Mouse (Mus musculus): ENCODE results near the gene Dok1.

The Dok1 gene

GRCm38 (mm10) chr6:83049367-83049766 lies 16.1 kb upstream of the Dok1 start:
- DNase-seq (ENCODE audit: low spot score), result no peak

GRCm38 (mm10) chr6:83044742-83045141 lies 11.5 kb upstream of the Dok1 start:
- DNase-seq (ENCODE audit: low spot score), result no peak

- DNase-seq (ENCODE audit: low spot score), result no peak
Measured at GRCm38 (mm10) chr6:83043993-83044392, 10.7 kb upstream of the Dok1 start.

- no peak for DNase-seq (ENCODE audit: low spot score)
Measured at GRCm38 (mm10) chr6:83043561-83043960, 10.3 kb upstream of the Dok1 start.

GRCm38 (mm10) chr6:83040601-83041000 lies 7.3 kb upstream of the Dok1 start:
- DNase-seq (ENCODE audit: low spot score), result no peak

GRCm38 (mm10) chr6:83038496-83039012 lies 5.3 kb upstream of the Dok1 start:
- peak; percentile 93 for DNase-seq (ENCODE audit: low spot score)

GRCm38 (mm10) chr6:83037188-83037587 lies 3.9 kb upstream of the Dok1 start:
- DNase-seq (ENCODE audit: low spot score), result no peak

- no peak for DNase-seq (ENCODE audit: low spot score)
Measured at GRCm38 (mm10) chr6:83034463-83035055, 1.3 kb upstream of the Dok1 start.

- peak; percentile 80 for DNase-seq (ENCODE audit: low spot score)
Measured at GRCm38 (mm10) chr6:83032769-83033191, 491 bp downstream of the Dok1 start.

- no peak for DNase-seq (ENCODE audit: low spot score)
Measured at GRCm38 (mm10) chr6:83031921-83032590, 1.2 kb downstream of the Dok1 start.

- no peak for DNase-seq (ENCODE audit: low spot score)
Measured at GRCm38 (mm10) chr6:83031111-83031510, 2.2 kb downstream of the Dok1 start.

GRCm38 (mm10) chr6:83029777-83030176 lies 3.5 kb downstream of the Dok1 start:
- no peak for DNase-seq (ENCODE audit: low spot score)

GRCm38 (mm10) chr6:83027706-83028105 lies 5.6 kb downstream of the Dok1 start:
- DNase-seq (ENCODE audit: low spot score), result no peak

- no peak for DNase-seq (ENCODE audit: low spot score)
Measured at GRCm38 (mm10) chr6:83027293-83027692, 6.0 kb downstream of the Dok1 start.

- DNase-seq (ENCODE audit: low spot score), result no peak
Measured at GRCm38 (mm10) chr6:83025221-83025620, 8.1 kb downstream of the Dok1 start.

GRCm38 (mm10) chr6:83024421-83024820 lies 8.8 kb downstream of the Dok1 start:
- DNase-seq (ENCODE audit: low spot score), result no peak

GRCm38 (mm10) chr6:83023786-83024185 lies 9.5 kb downstream of the Dok1 start:
- DNase-seq (ENCODE audit: low spot score), result no peak

GRCm38 (mm10) chr6:83023008-83023407 lies 10.3 kb downstream of the Dok1 start:
- DNase-seq (ENCODE audit: low spot score), result no peak

GRCm38 (mm10) chr6:83020836-83021593 lies 12.3 kb downstream of the Dok1 start:
- DNase-seq (ENCODE audit: low spot score), result no peak

- no peak for DNase-seq (ENCODE audit: low spot score)
Measured at GRCm38 (mm10) chr6:83020121-83020520, 13.2 kb downstream of the Dok1 start.

GRCm38 (mm10) chr6:83019044-83019443 lies 14.2 kb downstream of the Dok1 start:
- no peak for DNase-seq (ENCODE audit: low spot score)

GRCm38 (mm10) chr6:83017190-83017589 lies 16.1 kb downstream of the Dok1 start:
- DNase-seq (ENCODE audit: low spot score), result no peak

- no peak for DNase-seq (ENCODE audit: low spot score)
Measured at GRCm38 (mm10) chr6:83015749-83016148, 17.5 kb downstream of the Dok1 start.

Data from embryo, embryonic 10.5 days (tissue).